Mouse (Mus musculus) testis, postnatal 14 days (tissue): ENCODE measurements at regions not wholly inside any gene's neighbourhood (a gene's known extent, or its start where the extent isn't known, plus 50 kb on each side); places are given as distances from the start of the nearest gene placed in this dataset.
"Not testable (repeated sequence)": the region's sequence is repeated elsewhere in the genome, so short reads cannot be mapped to it uniquely, and the experiment has no call there.

Experiments used
- DNase-seq: peaks from one replicate; pipeline ENCODE4 v3.0.0; 2021; ENCODE audit warnings: low spot score

DNA sequence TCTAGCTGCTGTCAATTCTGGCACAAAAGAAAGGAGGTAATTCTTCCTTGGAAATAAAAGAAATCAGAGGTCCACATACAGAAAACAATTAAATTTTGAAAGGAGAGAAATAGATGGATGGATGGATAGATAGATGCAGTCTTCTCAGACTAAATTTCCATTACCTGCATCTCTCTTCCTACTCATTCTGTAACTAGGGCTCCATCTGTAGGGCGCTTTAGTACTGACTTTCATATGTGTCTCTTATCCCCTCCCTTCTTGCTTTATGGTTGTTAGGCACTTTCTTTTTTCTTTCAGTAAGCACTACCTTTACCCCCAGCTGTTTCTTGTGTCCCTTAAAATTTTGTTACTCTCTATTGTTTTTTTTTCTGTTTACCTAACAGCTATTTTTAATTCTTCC lies 72.9 kb upstream of the Olfr1324 start:
- DNase-seq: no peak

DNA sequence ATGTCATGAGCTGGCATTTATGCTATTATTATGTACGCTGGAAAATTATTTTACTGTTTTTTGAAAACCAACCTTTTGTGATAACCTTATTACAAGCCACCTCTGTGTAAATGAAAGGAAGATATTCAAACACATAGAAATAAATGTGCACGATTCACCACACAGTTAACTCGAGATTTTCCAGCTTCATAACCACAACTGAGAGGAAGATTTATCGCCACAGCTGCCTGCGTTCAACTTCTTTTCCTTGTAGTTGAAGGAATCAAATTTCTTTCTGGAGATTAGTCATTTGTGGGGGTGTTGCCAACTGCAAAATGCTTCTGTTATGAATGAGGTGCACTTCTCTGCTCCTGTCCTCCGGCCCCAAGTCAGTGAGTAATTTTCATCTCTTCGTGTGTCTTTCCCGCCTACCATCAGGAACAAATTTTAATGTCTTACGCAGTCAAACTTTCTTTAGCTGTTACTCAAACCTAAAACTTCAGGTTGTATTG lies 62.2 kb upstream of the Olfr1324 start:
- not testable (repeated sequence) for DNase-seq
